In the genomic region with DNA sequence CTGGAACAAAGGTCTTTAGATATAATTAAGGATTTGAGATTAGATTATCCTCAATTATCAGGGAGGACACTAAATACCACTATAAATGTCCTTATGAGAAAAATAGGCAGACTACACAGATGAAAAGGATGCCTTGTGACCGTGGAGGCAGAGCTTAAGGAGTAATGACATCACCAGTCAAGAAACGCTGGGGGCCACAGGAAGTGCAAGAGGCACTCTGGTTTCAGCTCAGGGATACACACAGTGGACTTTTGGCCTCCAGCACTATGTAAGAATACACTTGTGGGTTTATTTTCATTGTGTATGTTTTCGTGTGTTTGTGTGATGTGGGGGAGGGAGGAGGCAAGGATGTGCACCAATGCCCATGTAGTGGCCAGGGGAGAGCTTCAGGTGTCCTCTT, we compare ENCODE assay signal across 19 mouse cellular contexts. TPM values are rescaled to one million over a fixed set of nuclear protein-coding genes. Genes with fewer than 3 reads are reported as not detected.
"Had no signal": no experiment of that assay in that cellular context is flagged by ENCODE, and none has a peak within 500 bp of the region (broad histone marks: within the 10 kb centered on the region; RNA-seq: fewer than 3 reads in every experiment).

No protein-coding gene starts in this region.

- H3K9me3 ChIP-seq: intestine, embryonic 15.5 days; limb, embryonic 15.5 days; liver, embryonic 13.5 days; midbrain, embryonic 12.5 days; stomach, embryonic 15.5 days had no signal

- H3K27ac ChIP-seq: intestine, embryonic 15.5 days; left cerebral cortex, adult 2 months; limb, embryonic 15.5 days; liver, embryonic 13.5 days; midbrain, embryonic 12.5 days; stomach, embryonic 15.5 days had no signal

- H3K4me1 ChIP-seq: liver, embryonic 13.5 days had no signal

- ATAC-seq: intestine, embryonic 15.5 days had no signal

- H3K36me3 ChIP-seq: intestine, embryonic 15.5 days; limb, embryonic 15.5 days; liver, embryonic 13.5 days; midbrain, embryonic 12.5 days; stomach, embryonic 15.5 days had no signal

- DNase-seq: kidney, adult 8-10 months; kidney, postnatal 10 days; kidney, postnatal 4 days; liver, embryonic 13.5 days; lung, adult 18-20 months; right cerebral cortex, adult 18-20 months; right cerebral cortex, postnatal 25 days; thymus, adult 2 months; thymus, postnatal 25 days had no signal

- H3K4me2 ChIP-seq: intestine, embryonic 15.5 days; limb, embryonic 15.5 days; liver, embryonic 13.5 days; midbrain, embryonic 12.5 days; stomach, embryonic 15.5 days had no signal

- H3K9ac ChIP-seq: intestine, embryonic 15.5 days; limb, embryonic 15.5 days; liver, embryonic 13.5 days; midbrain, embryonic 12.5 days; stomach, embryonic 15.5 days had no signal

- H3K4me3 ChIP-seq: intestine, embryonic 15.5 days; left cerebral cortex, adult 2 months; limb, embryonic 15.5 days; liver, embryonic 13.5 days; midbrain, embryonic 12.5 days; stomach, embryonic 15.5 days had no signal

RNA-seq across cellular contexts. Expression of a gene that starts 5.3 kb away (rescaled TPM):
- total RNA-seq: megakaryocyte-erythroid progenitor cell, adult 5-6 weeks; midbrain, postnatal 0 days had no signal
- polyA plus RNA-seq: liver, embryonic 13.5 days; midbrain, embryonic 12.5 days; midbrain, postnatal 0 days; neural tube, embryonic 14.5 days had no signal

RNA-seq across cellular contexts. Expression of a gene that starts 31.6 kb away (rescaled TPM):
- total RNA-seq: megakaryocyte-erythroid progenitor cell, adult 5-6 weeks; midbrain, postnatal 0 days had no signal
- polyA plus RNA-seq: midbrain, embryonic 12.5 days; neural tube, embryonic 14.5 days; small intestine, adult 2 months; testis, adult 2 months; thymus, adult 2 months had no signal
